Mouse (Mus musculus): ENCODE measurements around the gene Ccdc97. TPM values are rescaled to one million over a fixed set of nuclear protein-coding genes. Genes with fewer than 3 reads are reported as not detected.

The Ccdc97 gene
- polyA plus RNA-seq, 1 experiment from 2014 or later = 24.6 TPM

- Histone ChIP-seq H3K36me3 (peaks cover 9% of the 10 kb centered on the region; the same call in 1 of the 2 replicates), H3K9ac (peak overlapping the region; percentile 61; the same call in 1 of the 2 replicates)
Measured at GRCm38 (mm10) chr7:25679971-25680370, 38.9 kb downstream of the Ccdc97 start.

GRCm38 (mm10) chr7:25677013-25677412 is 41.9 kb downstream of the Ccdc97 start:
- Histone ChIP-seq H3K4me2 (no peak overlapping the region), H3K27me3 (replicated peaks) (peaks cover 43% of the 10 kb centered on the region), H3K27ac (ENCODE audit: poor library complexity, severe bottlenecking) (no peak overlapping the region), H3K36me3 (no peaks in the 10 kb centered on the region), H3K9ac (no peak overlapping the region), H3K4me1 (replicated peaks) (peaks cover 17% of the 10 kb centered on the region), H3K4me3 (no peak overlapping the region), H3K9me3 (replicated peaks) (no peaks in the 10 kb centered on the region)
- 88% methylated on average over 7 of the region's 7 CpGs for WGBS
- no peak for ATAC-seq (ENCODE audit: insufficient number of reproducible peaks, low FRiP score)

More at GRCm38 (mm10) chr7:25679971-25680370, 38.9 kb downstream of the Ccdc97 start:
- no peak for ATAC-seq (ENCODE audit: insufficient number of reproducible peaks, low FRiP score)
- H3K4me3 ChIP-seq = peak overlapping the region; percentile 60
- 8% methylated on average over 6 of the region's 6 CpGs for WGBS
- peaks cover 22% of the 10 kb centered on the region for H3K27me3 ChIP-seq (replicated peaks)
- H3K9me3 ChIP-seq (replicated peaks) = no peaks in the 10 kb centered on the region
- H3K27ac ChIP-seq (ENCODE audit: poor library complexity, severe bottlenecking) = peak overlapping the region; percentile 84
- H3K4me1 ChIP-seq (replicated peaks) = peaks cover 26% of the 10 kb centered on the region
- H3K4me2 ChIP-seq = peak overlapping the region; percentile 66

GRCm38 (mm10) chr7:25676085-25676781 is 42.7 kb downstream of the Ccdc97 start:
- Histone ChIP-seq H3K9ac (no peak overlapping the region), H3K27ac (ENCODE audit: poor library complexity, severe bottlenecking) (no peak overlapping the region), H3K27me3 (replicated peaks) (peaks cover 43% of the 10 kb centered on the region), H3K4me1 (replicated peaks) (peaks cover 10% of the 10 kb centered on the region), H3K9me3 (replicated peaks) (no peaks in the 10 kb centered on the region), H3K4me2 (no peak overlapping the region), H3K36me3 (no peaks in the 10 kb centered on the region), H3K4me3 (no peak overlapping the region)
- whole genome bisulfite sequencing = 61% methylated on average over 15 of the region's 15 CpGs
- ATAC-seq (ENCODE audit: insufficient number of reproducible peaks, low FRiP score) = no peak

GRCm38 (mm10) chr7:25675405-25675804 is 43.5 kb downstream of the Ccdc97 start:
- H3K4me1 ChIP-seq (replicated peaks) = peaks cover 8% of the 10 kb centered on the region
- H3K9me3 ChIP-seq (replicated peaks) = no peaks in the 10 kb centered on the region
- 36% methylated on average over 6 of the region's 6 CpGs for WGBS
- H3K4me2 ChIP-seq = no peak overlapping the region
- no peak for ATAC-seq (ENCODE audit: insufficient number of reproducible peaks, low FRiP score)
- H3K36me3 ChIP-seq = no peaks in the 10 kb centered on the region
- H3K27ac ChIP-seq (ENCODE audit: poor library complexity, severe bottlenecking) = no peak overlapping the region
- no peak overlapping the region for H3K4me3 ChIP-seq
- peaks cover 43% of the 10 kb centered on the region for H3K27me3 ChIP-seq (replicated peaks)
- no peak overlapping the region for H3K9ac ChIP-seq

GRCm38 (mm10) chr7:25674719-25675300 is 44.1 kb downstream of the Ccdc97 start, which contains the start of gene Tmem91:
Gene Tmem91, minus strand, starts transcription at chr7:25675166.
- peaks cover 8% of the 10 kb centered on the region for H3K4me1 ChIP-seq (replicated peaks)
- H3K36me3 ChIP-seq = no peaks in the 10 kb centered on the region
- 0 out of 2 replicates have a peak, but pooled peaks have one; percentile 52 for ATAC-seq (ENCODE audit: insufficient number of reproducible peaks, low FRiP score)
- 4% methylated on average over 29 of the region's 29 CpGs for WGBS
- H3K27me3 ChIP-seq (replicated peaks) = peaks cover 43% of the 10 kb centered on the region
- H3K4me2 ChIP-seq = peak within 1 kb of the TSS; percentile 64
- H3K27ac ChIP-seq (ENCODE audit: poor library complexity, severe bottlenecking) = no peak within 1 kb of the TSS
- 0 out of 2 replicates have a peak within 1 kb of the TSS, but pooled peaks have one; percentile 23 for H3K9ac ChIP-seq
- no peaks in the 10 kb centered on the region for H3K9me3 ChIP-seq (replicated peaks)
- H3K4me3 ChIP-seq = peak within 1 kb of the TSS; percentile 37

GRCm38 (mm10) chr7:25674297-25674696 is 44.6 kb downstream of the Ccdc97 start:
- Histone ChIP-seq H3K36me3 (peaks cover under 1% of the 10 kb centered on the region; the same call in 1 of the 2 replicates), H3K9me3 (replicated peaks) (no peaks in the 10 kb centered on the region), H3K4me2 (peak overlapping the region; percentile 64), H3K4me3 (peak overlapping the region; percentile 37; the same call in 1 of the 2 replicates), H3K9ac (no peak overlapping the region), H3K27ac (ENCODE audit: poor library complexity, severe bottlenecking) (no peak overlapping the region), H3K27me3 (replicated peaks) (peaks cover 43% of the 10 kb centered on the region), H3K4me1 (replicated peaks) (peaks cover 8% of the 10 kb centered on the region)
- ATAC-seq (ENCODE audit: insufficient number of reproducible peaks, low FRiP score) = no peak
- 31% methylated on average over 9 of the region's 9 CpGs for WGBS

GRCm38 (mm10) chr7:25672442-25672841 is 46.4 kb downstream of the Ccdc97 start:
- WGBS = 49% methylated on average over 4 of the region's 4 CpGs
- peaks cover 20% of the 10 kb centered on the region for H3K36me3 ChIP-seq

GRCm38 (mm10) chr7:25671686-25672085 is 47.2 kb downstream of the Ccdc97 start:
- Histone ChIP-seq H3K9me3 (replicated peaks) (no peaks in the 10 kb centered on the region), H3K9ac (no peak overlapping the region), H3K36me3 (peaks cover 26% of the 10 kb centered on the region), H3K27ac (ENCODE audit: poor library complexity, severe bottlenecking) (no peak overlapping the region), H3K27me3 (replicated peaks) (peaks cover 38% of the 10 kb centered on the region), H3K4me2 (no peak overlapping the region), H3K4me1 (replicated peaks) (peaks cover 8% of the 10 kb centered on the region), H3K4me3 (no peak overlapping the region)
- no peak for ATAC-seq (ENCODE audit: insufficient number of reproducible peaks, low FRiP score)
- WGBS = 62% methylated on average over 2 of the region's 2 CpGs

More at GRCm38 (mm10) chr7:25672442-25672841, 46.4 kb downstream of the Ccdc97 start:
- H3K4me3 ChIP-seq = no peak overlapping the region
- H3K9ac ChIP-seq = no peak overlapping the region
- ATAC-seq (ENCODE audit: insufficient number of reproducible peaks, low FRiP score) = no peak
- H3K4me1 ChIP-seq (replicated peaks) = peaks cover 8% of the 10 kb centered on the region
- H3K27me3 ChIP-seq (replicated peaks) = peaks cover 43% of the 10 kb centered on the region
- H3K9me3 ChIP-seq (replicated peaks) = no peaks in the 10 kb centered on the region
- no peak overlapping the region for H3K27ac ChIP-seq (ENCODE audit: poor library complexity, severe bottlenecking)
- H3K4me2 ChIP-seq = no peak overlapping the region

- Histone ChIP-seq H3K4me3 (no peak overlapping the region), H3K36me3 (peaks cover 39% of the 10 kb centered on the region), H3K27ac (ENCODE audit: poor library complexity, severe bottlenecking) (no peak overlapping the region), H3K27me3 (replicated peaks) (peaks cover 22% of the 10 kb centered on the region), H3K4me1 (replicated peaks) (peaks cover 6% of the 10 kb centered on the region), H3K9me3 (replicated peaks) (no peaks in the 10 kb centered on the region), H3K9ac (no peak overlapping the region), H3K4me2 (no peak overlapping the region)
- WGBS = 81% methylated on average over 4 of the region's 4 CpGs
- no peak for ATAC-seq (ENCODE audit: insufficient number of reproducible peaks, low FRiP score)
Measured at GRCm38 (mm10) chr7:25670096-25670495, 48.8 kb downstream of the Ccdc97 start.

- Histone ChIP-seq H3K4me3 (no peak overlapping the region), H3K9ac (no peak overlapping the region), H3K36me3 (peaks cover 44% of the 10 kb centered on the region), H3K27me3 (replicated peaks) (peaks cover 17% of the 10 kb centered on the region), H3K27ac (ENCODE audit: poor library complexity, severe bottlenecking) (no peak overlapping the region), H3K4me2 (no peak overlapping the region), H3K9me3 (replicated peaks) (no peaks in the 10 kb centered on the region), H3K4me1 (replicated peaks) (peaks cover 1% of the 10 kb centered on the region; the same call in 1 of the 2 replicates)
- 77% methylated on average over 9 of the region's 9 CpGs for WGBS
- no peak for ATAC-seq (ENCODE audit: insufficient number of reproducible peaks, low FRiP score)
Measured at GRCm38 (mm10) chr7:25669631-25670030, 49.3 kb downstream of the Ccdc97 start.

- WGBS = 86% methylated on average over 10 of the region's 10 CpGs
- Histone ChIP-seq H3K36me3 (peaks cover 49% of the 10 kb centered on the region), H3K27ac (ENCODE audit: poor library complexity, severe bottlenecking) (no peak overlapping the region), H3K4me1 (replicated peaks) (no peaks in the 10 kb centered on the region), H3K27me3 (replicated peaks) (peaks cover 13% of the 10 kb centered on the region), H3K4me3 (no peak overlapping the region), H3K4me2 (no peak overlapping the region), H3K9me3 (replicated peaks) (no peaks in the 10 kb centered on the region), H3K9ac (no peak overlapping the region)
- ATAC-seq (ENCODE audit: insufficient number of reproducible peaks, low FRiP score) = no peak
Measured at GRCm38 (mm10) chr7:25669158-25669557, 49.7 kb downstream of the Ccdc97 start.

All from heart, embryonic 12.5 days (tissue).